Mouse (Mus musculus) adrenal gland (tissue): ENCODE results near the gene Ccdc78.
"Not testable (repeated sequence)": the region's sequence is repeated elsewhere in the genome, so short reads cannot be mapped to it uniquely, and the experiment has no call there.

Source experiments
- intact Hi-C: fragments of 180-260 bp; cut with DNase I; formaldehyde crosslinking; loops from one replicate; pipeline ENCODE4 v1.15.1; 2025

Ccdc78 gene

GRCm38 (mm10) chr17:25781339-25781738 is 5.0 kb upstream of the Ccdc78 start:
- intact Hi-C loops = no loop called here

- intact Hi-C loops = no loop called here
These were observed 3.3 kb upstream of the Ccdc78 start for GRCm38 (mm10) chr17:25783086-25783485.

- intact Hi-C loops = no loop called here
These were observed 2.4 kb upstream of the Ccdc78 start for GRCm38 (mm10) chr17:25783861-25784574.

GRCm38 (mm10) chr17:25785281-25785745 is 1.1 kb upstream of the Ccdc78 start, which contains the start of gene Haghl:
Gene Haghl, minus strand, starts transcription at chr17:25785673.
- intact Hi-C loops = no loop called here

GRCm38 (mm10) chr17:25786781-25787504 is 563 bp downstream of the Ccdc78 start:
- intact Hi-C loops = no loop called here

- intact Hi-C loops = loop anchor here (10.0 kb wide), 1 partner anchor 217 kb away; the partner anchor contains the start of genes Lmf1 and Sox8
These were observed 5.0 kb downstream of the Ccdc78 start for GRCm38 (mm10) chr17:25791320-25791842.

- intact Hi-C loops = loop anchor here (10.0 kb wide), 1 partner anchor 217 kb away; the partner anchor contains the start of genes Lmf1 and Sox8
These were observed 5.6 kb downstream of the Ccdc78 start for GRCm38 (mm10) chr17:25791843-25792527.

GRCm38 (mm10) chr17:25792615-25793014 is 6.2 kb downstream of the Ccdc78 start, which contains the start of gene Fam173a:
Gene Fam173a, minus strand, starts transcription at chr17:25792901.
- intact Hi-C loops = loop anchor here (10.0 kb wide), 1 partner anchor 218 kb away; the partner anchor contains the start of genes Lmf1 and Sox8

- intact Hi-C loops = loop anchor here (10.0 kb wide), 1 partner anchor 219 kb away; the partner anchor contains the start of genes Lmf1 and Sox8
These were observed 7.8 kb downstream of the Ccdc78 start for GRCm38 (mm10) chr17:25794197-25794596.

- intact Hi-C loops = loop anchor here (10.0 kb wide), 1 partner anchor 220 kb away; the partner anchor contains the start of genes Lmf1 and Sox8
These were observed 8.6 kb downstream of the Ccdc78 start for GRCm38 (mm10) chr17:25794998-25795397.

- intact Hi-C loops = loop anchor here (10.0 kb wide), 1 partner anchor 221 kb away; the partner anchor contains the start of genes Lmf1 and Sox8
These were observed 9.3 kb downstream of the Ccdc78 start, which contains the start of gene AC134908.4 for GRCm38 (mm10) chr17:25795609-25796092. Gene AC134908.4, minus strand, starts transcription at chr17:25795659.

GRCm38 (mm10) chr17:25796211-25796771 is 9.9 kb downstream of the Ccdc78 start:
- intact Hi-C loops = loop anchor here (10.0 kb wide), 1 partner anchor 221 kb away; the partner anchor contains the start of genes Lmf1 and Sox8

- intact Hi-C loops = loop anchor here (10.0 kb wide), 1 partner anchor 222 kb away; the partner anchor contains the start of genes Lmf1 and Sox8
These were observed 10.6 kb downstream of the Ccdc78 start, which contains the start of gene Metrn for GRCm38 (mm10) chr17:25796951-25797369. Gene Metrn, minus strand, starts transcription at chr17:25797136.

- intact Hi-C loops = loop anchor here (1.0 kb wide), 1 partner anchor 69 kb away; no protein-coding TSS in a partner anchor
These were observed 14.6 kb downstream of the Ccdc78 start for GRCm38 (mm10) chr17:25801029-25801428.

- intact Hi-C loops = loop anchor here (2.0 kb wide), 1 partner anchor 30 kb away; the partner anchor contains the start of gene Narfl
These were observed 16.6 kb downstream of the Ccdc78 start for GRCm38 (mm10) chr17:25802825-25803517.

- intact Hi-C loops = no loop called here
These were observed 20.1 kb downstream of the Ccdc78 start for GRCm38 (mm10) chr17:25806507-25806906.

GRCm38 (mm10) chr17:25807452-25807851 is 21.1 kb downstream of the Ccdc78 start:
- intact Hi-C loops = not testable (repeated sequence)

GRCm38 (mm10) chr17:25808028-25808427 is 21.6 kb downstream of the Ccdc78 start:
- intact Hi-C loops = no loop called here
